Mouse (Mus musculus) MN1 (cell line): ENCODE results near the gene Cadm4.

ENCODE experiments used
- DNase-seq: peaks from one replicate; pipeline ENCODE4 v3.0.0-alpha.2; 2016; ENCODE audit warnings: low spot score

The Cadm4 gene

DNA sequence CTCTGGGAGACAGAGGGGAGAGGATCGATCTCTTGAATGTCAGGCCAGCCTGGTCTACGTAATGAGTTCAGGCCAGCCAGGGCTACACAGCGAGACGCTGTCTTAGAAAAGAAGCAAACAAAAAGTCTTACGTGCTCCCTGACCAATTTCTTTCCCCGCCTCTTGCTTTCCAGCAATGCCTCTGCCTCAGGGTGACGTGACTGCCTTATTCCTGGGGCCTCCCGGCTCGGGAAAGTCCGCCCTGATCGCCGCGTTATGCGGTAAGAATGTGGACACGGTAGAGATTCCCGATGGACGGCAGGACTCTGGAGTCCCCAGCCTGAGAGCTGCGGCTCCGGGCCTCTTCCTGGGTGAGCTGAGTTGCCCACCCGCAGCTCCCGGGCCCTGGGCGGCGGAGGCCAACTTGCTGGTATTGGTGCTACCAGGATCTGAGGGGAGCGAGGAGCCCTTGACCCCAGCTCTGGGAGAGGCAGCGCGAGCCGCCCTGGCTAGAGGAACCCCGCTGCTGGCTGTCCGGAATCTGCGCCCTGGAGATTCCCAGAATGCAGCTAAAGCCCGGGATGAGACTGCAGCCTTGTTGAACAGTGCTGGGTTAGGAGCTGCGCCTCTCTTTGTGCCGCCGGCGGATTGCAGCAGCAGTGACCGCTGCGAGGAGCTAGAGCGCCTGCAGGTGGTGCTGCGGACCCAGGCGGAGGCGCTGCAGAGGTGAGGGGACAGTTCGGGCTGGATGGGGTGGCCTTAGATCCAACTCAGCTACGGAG lies 49.6 kb downstream of the Cadm4 start:
- peak; percentile 79 for DNase-seq

- no peak for DNase-seq
Observed at GRCm38 (mm10) chr7:24533031-24533571, 51.3 kb downstream of the Cadm4 start.

GRCm38 (mm10) chr7:24533806-24534205 lies 52.0 kb downstream of the Cadm4 start:
- DNase-seq, result no peak

- no peak for DNase-seq
Observed at GRCm38 (mm10) chr7:24534301-24534700, 52.5 kb downstream of the Cadm4 start.

DNA sequence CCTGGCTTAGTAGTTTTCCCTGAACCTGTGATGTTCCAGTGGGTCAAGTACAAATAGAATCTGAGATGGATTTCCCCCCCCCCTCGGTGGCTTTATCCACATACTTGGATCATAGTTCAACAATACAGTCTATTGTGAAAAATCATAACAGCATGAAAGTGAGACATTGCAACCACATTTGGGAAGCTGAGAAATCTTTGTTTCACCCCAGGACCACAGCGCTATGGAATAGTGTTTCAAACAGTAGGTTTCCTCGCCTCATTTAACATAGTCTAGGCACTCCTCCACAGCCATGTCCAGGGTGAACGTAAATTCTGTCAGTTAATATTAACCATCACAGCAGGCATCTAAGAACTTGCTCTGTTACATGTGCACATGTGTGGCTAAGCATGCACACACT lies 55.3 kb downstream of the Cadm4 start:
- DNase-seq, result no peak

DNA sequence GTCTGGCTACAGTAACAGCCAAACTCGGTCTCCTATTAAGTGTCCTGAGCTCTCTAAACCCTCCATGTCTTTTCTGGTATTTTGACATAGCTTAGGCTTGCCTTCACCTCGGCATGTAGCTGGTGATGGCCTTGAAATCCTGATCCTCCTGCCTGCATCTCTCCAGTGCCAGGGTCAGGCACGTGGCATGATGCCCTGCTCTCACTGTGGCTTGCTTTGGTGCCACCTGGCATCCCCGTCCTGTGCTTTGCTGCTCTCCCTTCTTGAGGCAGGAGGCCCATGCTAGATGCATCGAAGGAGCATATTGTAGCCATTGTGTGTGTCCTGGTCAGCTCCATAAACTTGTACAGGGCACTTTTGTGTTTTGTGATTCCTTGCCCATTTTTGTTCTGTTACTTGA lies 55.8 kb downstream of the Cadm4 start:
- DNase-seq, result no peak

DNA sequence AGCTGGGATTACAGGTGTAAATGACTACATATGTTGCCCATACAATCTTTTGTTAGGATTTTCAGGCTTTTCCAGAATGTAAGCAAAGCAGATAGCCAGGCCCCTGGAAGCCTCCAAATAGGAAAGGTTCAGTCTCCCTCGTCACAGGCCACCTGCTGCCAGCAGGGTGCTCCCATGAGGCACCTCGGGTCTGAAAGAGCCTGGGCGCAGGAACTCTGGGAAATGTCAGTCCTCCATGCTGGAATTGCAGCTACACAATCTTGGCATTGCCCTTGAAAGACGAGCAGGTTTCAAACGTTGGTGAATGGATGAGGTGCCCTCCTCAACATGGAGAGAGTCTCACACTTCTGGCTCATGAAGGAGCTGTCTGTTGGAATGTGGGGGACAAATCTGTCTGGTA lies 56.3 kb downstream of the Cadm4 start:
- DNase-seq, result no peak

GRCm38 (mm10) chr7:24538701-24539100 lies 56.9 kb downstream of the Cadm4 start:
- no peak for DNase-seq

- DNase-seq, result no peak
Observed at GRCm38 (mm10) chr7:24539686-24540085, 57.9 kb downstream of the Cadm4 start.

- no peak for DNase-seq
Observed at GRCm38 (mm10) chr7:24544506-24544905, 62.7 kb downstream of the Cadm4 start.

DNA sequence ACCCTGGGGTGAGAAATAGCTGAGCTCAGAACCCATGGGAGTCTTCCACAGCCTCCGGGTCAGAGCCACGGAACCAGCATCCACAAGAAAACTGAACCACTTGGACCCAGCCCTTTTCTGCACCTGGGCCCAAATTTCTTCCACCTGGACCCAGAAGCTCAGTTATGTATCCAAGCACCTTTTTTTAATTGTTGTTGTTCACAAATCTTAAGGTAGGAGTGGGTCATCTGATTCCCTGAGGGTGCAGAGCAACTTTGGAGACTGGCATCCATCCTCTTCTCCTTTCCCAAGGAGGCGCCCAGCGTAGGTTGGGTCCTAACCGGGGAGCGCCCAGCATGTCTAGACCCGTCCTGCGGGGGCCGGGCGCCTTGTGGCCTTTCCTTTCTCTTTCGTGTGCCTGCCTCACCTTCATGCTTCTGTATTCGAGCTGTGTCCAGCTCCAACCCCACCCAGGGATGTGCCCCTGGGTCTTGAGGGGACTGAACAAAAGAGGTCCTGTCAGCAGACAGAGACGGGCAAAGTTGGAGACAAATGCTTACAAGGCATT lies 64.3 kb downstream of the Cadm4 start, which contains the start of the genes Pinlyp and Xrcc1:
Gene Pinlyp, minus strand, starts transcription at position 51 of the 547 bp plus-strand sequence.
Gene Xrcc1, plus strand, starts transcription at position 222 of the 547 bp plus-strand sequence.
- peak; percentile 39 for DNase-seq

DNA sequence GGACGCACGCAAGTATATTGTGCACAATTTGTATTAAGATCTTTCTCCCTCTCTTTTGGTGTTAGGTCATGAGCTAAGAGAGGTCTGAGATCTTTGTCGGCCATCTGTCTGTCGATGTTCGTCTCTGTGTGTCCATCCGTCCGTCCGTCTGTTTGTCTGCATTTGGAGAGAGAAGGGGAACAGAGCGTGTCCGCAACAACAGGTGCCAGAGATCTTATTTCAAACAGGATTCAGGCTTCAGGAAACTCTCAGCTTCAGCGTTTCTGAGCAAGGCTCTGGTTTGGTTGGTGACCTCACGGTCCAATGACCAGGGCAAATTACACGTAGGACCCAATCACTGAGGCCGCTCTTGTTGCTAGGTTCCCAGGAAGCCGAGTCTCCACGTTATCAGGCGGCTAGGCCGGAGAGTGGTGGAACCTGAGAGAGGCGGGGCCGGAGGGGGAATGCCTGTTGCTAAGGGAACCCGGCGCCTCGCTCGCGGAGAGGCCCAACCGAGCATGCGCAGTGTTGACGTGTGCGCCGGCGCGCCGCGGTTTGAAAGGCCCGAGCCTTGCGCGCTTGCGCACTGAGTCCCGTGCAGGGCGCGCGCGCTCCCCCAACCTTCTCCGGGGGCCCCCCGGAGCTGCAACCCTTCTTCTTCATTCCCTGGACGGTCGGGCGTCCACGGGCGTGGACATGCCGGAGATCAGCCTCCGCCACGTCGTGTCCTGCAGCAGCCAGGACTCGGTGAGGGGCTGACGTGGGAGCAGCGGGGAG lies 65.0 kb downstream of the Cadm4 start:
- peak; percentile 99 for DNase-seq

GRCm38 (mm10) chr7:24547534-24548036 lies 65.8 kb downstream of the Cadm4 start:
- DNase-seq, result no peak

DNA sequence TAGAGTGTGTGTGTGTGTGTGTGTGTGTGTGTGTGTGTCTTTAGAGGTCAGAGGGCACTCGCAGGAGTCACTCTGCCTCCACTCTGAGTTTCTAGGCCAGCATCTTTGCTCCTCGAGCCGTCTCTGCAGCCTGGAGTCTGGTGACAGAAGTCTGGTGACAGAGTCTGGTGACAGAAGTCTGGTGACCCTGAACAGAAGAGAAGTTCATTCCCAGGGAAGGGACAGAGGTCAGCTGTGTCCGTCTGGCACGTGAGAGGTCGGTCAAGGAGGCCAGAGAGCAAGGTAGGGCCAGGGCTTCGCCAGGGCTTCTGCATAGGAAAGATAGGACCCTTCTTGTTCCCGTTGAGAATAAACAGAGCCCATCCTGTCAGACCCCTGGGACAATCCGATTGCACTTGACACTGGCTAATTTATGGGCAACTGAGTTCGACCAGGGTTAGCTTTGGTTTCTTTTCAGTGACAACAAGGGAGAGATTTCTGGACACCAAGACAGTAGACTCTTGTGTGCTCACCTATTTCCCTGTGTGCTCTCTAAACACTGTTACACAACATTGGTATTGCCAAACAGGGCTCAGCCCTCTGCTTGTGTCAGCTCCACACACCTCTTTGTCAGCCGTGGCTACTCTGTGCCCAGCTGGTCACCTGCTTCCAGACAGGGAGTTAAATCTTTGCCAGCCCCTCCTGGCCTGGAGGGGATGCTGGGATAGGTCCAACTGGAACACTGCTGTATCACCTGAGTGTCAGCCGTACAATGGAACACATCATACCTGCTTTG lies 70.3 kb downstream of the Cadm4 start:
- DNase-seq, result no peak
